Mouse (Mus musculus) liver, embryonic 16.5 days (tissue): Measurements from ENCODE around the gene Thsd4. TPM values are rescaled to one million over a fixed set of nuclear protein-coding genes. Genes with fewer than 3 reads are reported as not detected.

Experiments
- ATAC-seq: fragments of 200-750 bp; cut with Nextera tagmentation; 2 replicates; pipeline ENCODE4 v1.8.0; 2017; ENCODE audit warnings: low read depth, mild to moderate bottlenecking, moderate number of reproducible peaks, moderate library complexity
- H3K27ac ChIP-seq: fragments of 300-500 bp; sonication (generic); 2 replicates; pipeline ENCODE4 v1.5.1; 2014; ENCODE audit warnings: mild to moderate bottlenecking, low read length
- H3K27me3 ChIP-seq: fragments of 300-500 bp; sonication (generic); 2 replicates; pipeline ENCODE4 v1.6.1; 2014; ENCODE audit warnings: low read depth, low read length, mixed read lengths; ENCODE audit not compliant: control insufficient read depth, insufficient read depth
- H3K36me3 ChIP-seq: fragments of 300-500 bp; sonication (generic); 2 replicates; pipeline ENCODE4 v1.6.1; 2014; ENCODE audit warnings: mild to moderate bottlenecking; ENCODE audit not compliant: control insufficient read depth, insufficient read depth
- H3K4me1 ChIP-seq: fragments of 300-500 bp; sonication (generic); 2 replicates; pipeline ENCODE4 v1.6.1; 2014; ENCODE audit warnings: low read depth, low read length, mixed read lengths; ENCODE audit not compliant: control insufficient read depth
- H3K4me2 ChIP-seq: fragments of 300-500 bp; sonication (generic); 2 replicates; pipeline ENCODE4 v1.6.1; 2014; ENCODE audit warnings: low read depth, low read length, mixed read lengths
- H3K4me3 ChIP-seq: fragments of 300-500 bp; sonication (generic); 2 replicates; pipeline ENCODE4 v1.5.1; 2014; ENCODE audit warnings: low read depth, mild to moderate bottlenecking, low read length
- H3K9ac ChIP-seq: fragments of 300-500 bp; sonication (generic); 2 replicates; pipeline ENCODE4 v1.6.1; 2014; ENCODE audit warnings: low read depth, low read length
- H3K9me3 ChIP-seq: fragments of 300-500 bp; sonication (generic); replicated peaks from 2 replicates; pipeline ENCODE4 v1.6.1; 2016; ENCODE audit warnings: low read length; ENCODE audit not compliant: control insufficient read depth
- WGBS: fragments of 180-500 bp; shearing (Covaris S2); extraction: QIAGEN DNeasy Blood & Tissue Kit; methylation state at CpG from one replicate; pipeline ENCODE4 v1.1.7; 2014; ENCODE audit not compliant: insufficient replicate concordance; 5-methylcytosine and 5-hydroxymethylcytosine counted together
- polyA plus RNA-seq: library from polyadenylated mRNA; unstranded; fragments of >200 nt; fragmentation: Nextera tagmentation; extraction: Ambion mirVana; gene quantifications from 2 replicates; pipeline ENCODE4 v1.2.1, GENCODE M21; 2015

Thsd4 gene
- polyA plus RNA-seq, 1 experiment from 2014 or later: 1.1 TPM

DNA sequence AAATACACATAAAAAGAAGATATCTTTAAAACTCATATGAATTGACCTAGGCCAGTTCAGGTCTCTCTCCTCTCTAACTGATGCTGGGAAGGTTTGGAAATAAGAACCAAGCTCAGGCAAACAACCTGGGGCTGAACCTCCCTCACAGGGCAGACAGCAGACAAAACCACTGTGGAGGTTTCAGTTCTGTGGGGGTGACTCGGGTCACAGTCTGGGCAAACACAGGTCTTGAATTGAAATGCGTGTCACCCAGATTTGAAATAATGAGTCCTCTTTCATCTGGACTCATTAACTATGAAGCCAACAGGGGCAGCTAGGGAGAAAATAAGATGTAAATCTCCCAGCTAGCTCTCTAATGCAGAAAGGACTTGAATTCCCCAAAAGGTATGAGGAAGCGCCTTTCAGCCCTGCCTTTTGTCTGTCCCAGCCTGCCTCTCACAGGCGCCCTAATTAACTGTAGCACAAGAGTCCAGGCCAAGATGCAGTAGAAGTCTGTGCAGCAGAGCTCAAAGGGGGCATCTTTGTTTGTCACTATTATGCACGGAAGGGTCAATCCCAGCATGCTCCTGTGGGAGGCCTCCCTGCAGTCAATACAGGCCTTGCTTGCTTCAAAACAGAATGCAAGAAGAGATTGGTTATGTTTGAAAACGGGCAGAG is 297.7 kb downstream of the Thsd4 start:
- H3K9ac ChIP-seq: no peak overlapping the region
- H3K9me3 ChIP-seq: no peaks in the 10 kb centered on the region
- 49% methylated on average over 6 of the region's 6 CpGs for WGBS
- H3K4me3 ChIP-seq: no peak overlapping the region
- no peaks in the 10 kb centered on the region for H3K4me1 ChIP-seq
- no peak overlapping the region for H3K27ac ChIP-seq
- H3K27me3 ChIP-seq: no peaks in the 10 kb centered on the region
- ATAC-seq: no peak
- H3K4me2 ChIP-seq: no peak overlapping the region
- H3K36me3 ChIP-seq: no peaks in the 10 kb centered on the region

GRCm38 (mm10) chr9:60220431-60220830 is 301.4 kb downstream of the Thsd4 start:
- ATAC-seq: no peak
- H3K4me3 ChIP-seq: no peak overlapping the region
- 73% methylated on average over 2 of the region's 2 CpGs for WGBS

GRCm38 (mm10) chr9:60218396-60218795 is 303.4 kb downstream of the Thsd4 start:
- ATAC-seq: no peak
- WGBS: 24% methylated on average over 6 of the region's 6 CpGs
- no peaks in the 10 kb centered on the region for H3K36me3 ChIP-seq
- H3K4me2 ChIP-seq: no peak overlapping the region
- H3K4me1 ChIP-seq: no peaks in the 10 kb centered on the region; the same call in 1 of the 2 replicates
- H3K9me3 ChIP-seq: no peaks in the 10 kb centered on the region
- H3K27ac ChIP-seq: no peak overlapping the region
- H3K4me3 ChIP-seq: no peak overlapping the region
- H3K27me3 ChIP-seq: no peaks in the 10 kb centered on the region
- H3K9ac ChIP-seq: no peak overlapping the region

More at GRCm38 (mm10) chr9:60220431-60220830, 301.4 kb downstream of the Thsd4 start:
- Histone ChIP-seq H3K27me3 (no peaks in the 10 kb centered on the region), H3K4me1 (no peaks in the 10 kb centered on the region; the same call in 1 of the 2 replicates), H3K9ac (no peak overlapping the region), H3K27ac (no peak overlapping the region), H3K9me3 (no peaks in the 10 kb centered on the region), H3K36me3 (no peaks in the 10 kb centered on the region), H3K4me2 (no peak overlapping the region)

- ATAC-seq: no peak
- Histone ChIP-seq H3K4me3 (no peak overlapping the region), H3K9me3 (no peaks in the 10 kb centered on the region), H3K27me3 (no peaks in the 10 kb centered on the region), H3K36me3 (no peaks in the 10 kb centered on the region), H3K4me2 (no peak overlapping the region), H3K4me1 (no peaks in the 10 kb centered on the region; the same call in 1 of the 2 replicates), H3K9ac (no peak overlapping the region), H3K27ac (no peak overlapping the region)
- WGBS: 74% methylated on average over 6 of the region's 6 CpGs
Observed at GRCm38 (mm10) chr9:60216029-60216428, 305.8 kb downstream of the Thsd4 start.

DNA sequence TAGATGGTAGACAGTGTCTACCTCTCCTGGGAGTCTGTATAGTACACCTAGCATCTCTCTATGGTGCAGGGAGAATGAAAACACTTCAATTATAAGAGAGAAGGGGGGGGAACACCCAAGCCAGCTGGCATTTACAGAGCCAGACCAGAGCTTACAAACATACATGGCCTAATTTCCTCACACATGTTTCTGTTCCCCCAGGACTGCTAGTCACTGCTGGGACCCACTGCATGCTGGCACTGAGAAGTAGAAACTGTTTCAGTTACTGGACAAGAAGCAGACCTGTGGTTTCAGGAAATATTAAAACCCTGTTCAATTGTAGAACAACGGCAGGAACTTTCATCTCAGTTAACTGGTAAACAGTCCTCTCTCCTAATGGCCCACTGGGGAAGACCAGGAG is 308.7 kb downstream of the Thsd4 start:
- no peak for ATAC-seq
- 55% methylated on average over 1 of the region's 1 CpGs for WGBS

DNA sequence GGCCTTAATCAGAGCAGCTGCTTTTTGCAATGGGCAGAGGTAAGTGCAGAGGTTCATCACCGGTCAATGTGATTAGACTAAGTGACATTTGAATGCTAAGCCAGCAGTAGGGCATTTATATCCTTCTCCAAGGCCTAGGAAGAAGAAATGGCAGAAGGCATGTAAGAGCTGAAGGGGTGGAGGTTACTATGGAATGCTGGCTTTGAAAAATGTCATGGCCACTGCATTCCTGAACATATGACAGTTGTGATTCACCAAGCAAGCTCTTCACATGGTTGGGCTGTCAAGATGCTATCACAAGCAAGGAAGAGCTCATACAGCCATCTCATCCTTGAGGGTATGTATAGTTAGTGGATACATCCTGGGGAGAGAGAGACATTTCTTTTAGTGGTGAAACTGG is 313.0 kb downstream of the Thsd4 start:
- Histone ChIP-seq H3K36me3 (no peaks in the 10 kb centered on the region), H3K9ac (no peak overlapping the region), H3K4me2 (no peak overlapping the region), H3K27me3 (no peaks in the 10 kb centered on the region), H3K27ac (no peak overlapping the region), H3K9me3 (no peaks in the 10 kb centered on the region), H3K4me1 (no peaks in the 10 kb centered on the region), H3K4me3 (no peak overlapping the region)
- ATAC-seq: no peak
- WGBS: 67% methylated on average over 1 of the region's 1 CpGs

More for the DNA sequence above, 308.7 kb downstream of the Thsd4 start:
- Histone ChIP-seq H3K4me1 (no peaks in the 10 kb centered on the region), H3K4me3 (no peak overlapping the region), H3K9ac (no peak overlapping the region), H3K27me3 (no peaks in the 10 kb centered on the region), H3K4me2 (no peak overlapping the region), H3K27ac (no peak overlapping the region), H3K9me3 (no peaks in the 10 kb centered on the region), H3K36me3 (no peaks in the 10 kb centered on the region)

- WGBS: 68% methylated on average over 7 of the region's 7 CpGs
Observed at GRCm38 (mm10) chr9:60203141-60203540, 318.7 kb downstream of the Thsd4 start.

GRCm38 (mm10) chr9:60200436-60200835 is 321.4 kb downstream of the Thsd4 start:
- Histone ChIP-seq H3K4me1 (no peaks in the 10 kb centered on the region), H3K4me2 (no peak overlapping the region), H3K9ac (no peak overlapping the region), H3K36me3 (no peaks in the 10 kb centered on the region), H3K27ac (no peak overlapping the region), H3K9me3 (no peaks in the 10 kb centered on the region; the same call in 1 of the 2 replicates), H3K4me3 (no peak overlapping the region), H3K27me3 (no peaks in the 10 kb centered on the region)
- 43% methylated on average over 2 of the region's 2 CpGs for WGBS
- no peak for ATAC-seq

More at GRCm38 (mm10) chr9:60203141-60203540, 318.7 kb downstream of the Thsd4 start:
- Histone ChIP-seq H3K4me2 (no peak overlapping the region), H3K9ac (no peak overlapping the region), H3K36me3 (no peaks in the 10 kb centered on the region), H3K9me3 (no peaks in the 10 kb centered on the region), H3K27ac (no peak overlapping the region), H3K27me3 (no peaks in the 10 kb centered on the region), H3K4me3 (no peak overlapping the region), H3K4me1 (no peaks in the 10 kb centered on the region)
- no peak for ATAC-seq

- H3K4me3 ChIP-seq: no peak overlapping the region
- ATAC-seq: no peak
- H3K4me2 ChIP-seq: no peak overlapping the region
- H3K36me3 ChIP-seq: no peaks in the 10 kb centered on the region
- no peaks in the 10 kb centered on the region; the same call in 1 of the 2 replicates for H3K9me3 ChIP-seq
- 72% methylated on average over 12 of the region's 12 CpGs for WGBS
- H3K9ac ChIP-seq: no peak overlapping the region
- no peak overlapping the region for H3K27ac ChIP-seq
- H3K27me3 ChIP-seq: no peaks in the 10 kb centered on the region
- no peaks in the 10 kb centered on the region for H3K4me1 ChIP-seq
Observed at GRCm38 (mm10) chr9:60198530-60199200, 323.2 kb downstream of the Thsd4 start.
